Mouse (Mus musculus) neutrophil, adult 5-6 weeks (primary cell): Measurements from ENCODE around the gene Pde6h. TPM values are rescaled to one million over a fixed set of nuclear protein-coding genes. Genes with fewer than 3 reads are reported as not detected.
A peak's percentile ranks its signal among the peaks of the same experiment; 100 is the strongest.
"Not testable (repeated sequence)": the region's sequence is repeated elsewhere in the genome, so short reads cannot be mapped to it uniquely, and the experiment has no call there.

ENCODE experiments used
- ATAC-seq: fragments of 151-379, 151-347 bp; 2 replicates; pipeline ENCODE4 v1.8.0; 2017; ENCODE audit warnings: mild to moderate bottlenecking, moderate TSS enrichment; ENCODE audit not compliant: insufficient number of reproducible peaks, poor library complexity, low FRiP score, severe bottlenecking; ENCODE audit errors: extremely low read depth
- total RNA-seq: library from RNA; stranded (forward); fragments of 200-1000 nt; gene quantifications from 2 replicates; pipeline ENCODE4 v1.2.3, GENCODE M21; 2017

Gene Pde6h
- total RNA-seq: 0.35 TPM in 1 of 2 replicates, not detected in the other

DNA sequence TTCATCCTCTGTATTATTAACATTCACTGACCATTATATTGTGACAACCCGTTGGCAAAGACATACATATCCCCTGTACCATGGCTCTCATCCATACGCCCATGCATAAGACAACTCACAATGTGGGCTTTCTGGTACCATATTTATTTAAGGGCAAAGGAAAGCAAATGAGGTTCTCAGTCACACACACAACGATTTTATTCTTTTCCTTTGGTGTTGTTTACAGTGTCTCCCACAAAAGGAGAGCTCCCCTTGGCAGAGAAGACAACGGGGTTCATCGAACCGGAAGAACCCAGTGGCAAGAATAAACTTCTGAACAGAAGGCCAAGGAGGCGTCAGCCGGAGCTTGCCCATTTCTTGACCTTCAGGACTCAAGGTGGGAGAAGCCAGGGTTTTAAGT lies at the start of gene Pde6h:
Gene Pde6h (plus strand): TSS at position 301 of the 400 bp plus-strand sequence.
- ATAC-seq: no peak

DNA sequence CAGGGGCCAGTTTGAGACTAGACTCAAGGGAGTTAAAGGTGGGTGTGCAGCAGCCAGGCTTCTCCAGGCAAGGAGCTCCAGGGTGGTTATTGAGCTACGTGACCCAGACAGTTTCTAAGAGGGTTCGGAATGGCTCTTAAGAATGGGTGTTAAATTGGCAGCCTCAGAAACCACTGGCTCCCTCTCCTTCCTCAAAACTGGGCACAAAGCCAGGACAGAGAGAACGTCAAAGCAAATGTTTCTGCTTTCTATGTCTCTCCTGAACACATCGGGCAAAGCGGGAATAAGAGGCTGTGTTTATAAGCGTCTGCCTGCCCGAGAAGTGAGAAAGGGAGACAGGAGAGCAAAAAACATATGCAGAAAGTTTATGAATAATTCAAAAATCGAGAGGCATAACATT lies 49.0 kb upstream of the Pde6h start:
- no peak for ATAC-seq

DNA sequence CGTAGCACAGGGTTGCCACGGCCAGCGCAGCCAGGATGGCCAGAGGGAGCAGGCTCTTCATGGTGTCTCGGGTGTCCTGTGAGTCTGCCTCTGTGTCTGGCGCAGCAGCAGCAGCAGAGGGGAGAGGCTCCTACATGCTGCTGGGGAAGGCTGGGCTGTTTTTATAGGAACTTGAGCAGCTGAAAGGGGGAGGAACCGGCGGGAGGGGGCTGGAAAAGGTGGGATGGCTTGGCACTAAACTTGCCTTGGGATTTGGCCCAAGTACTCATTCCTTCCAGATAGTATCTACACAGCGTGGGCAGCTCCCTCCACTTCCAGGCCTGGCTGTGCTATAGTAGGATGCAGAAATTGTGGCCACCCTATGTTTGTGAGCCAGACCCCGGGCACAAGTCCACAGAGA lies 48.0 kb upstream of the Pde6h start, which contains the start of gene Mgp:
Gene Mgp (minus strand): TSS at position 154 of the 400 bp plus-strand sequence.
- no peak for ATAC-seq

DNA sequence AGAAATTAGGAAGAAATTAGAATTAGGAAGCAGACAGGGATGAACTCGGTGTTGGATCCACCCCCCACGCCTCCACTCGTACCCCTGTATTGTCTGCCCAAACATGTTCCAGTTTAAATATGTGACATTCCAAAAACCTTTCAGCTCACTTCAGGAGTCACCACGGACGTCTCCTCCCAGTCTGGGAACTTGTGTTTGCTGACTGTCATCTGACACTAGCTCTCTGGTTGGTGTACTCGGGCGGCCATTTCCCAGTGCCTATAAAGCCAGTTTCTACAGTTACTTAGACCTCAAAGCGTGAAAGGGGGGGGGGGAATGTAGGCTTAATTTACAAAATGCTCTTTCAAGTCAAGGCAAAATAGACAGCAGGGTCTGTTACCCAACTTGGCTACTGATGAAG lies 42.0 kb upstream of the Pde6h start:
- no peak for ATAC-seq

DNA sequence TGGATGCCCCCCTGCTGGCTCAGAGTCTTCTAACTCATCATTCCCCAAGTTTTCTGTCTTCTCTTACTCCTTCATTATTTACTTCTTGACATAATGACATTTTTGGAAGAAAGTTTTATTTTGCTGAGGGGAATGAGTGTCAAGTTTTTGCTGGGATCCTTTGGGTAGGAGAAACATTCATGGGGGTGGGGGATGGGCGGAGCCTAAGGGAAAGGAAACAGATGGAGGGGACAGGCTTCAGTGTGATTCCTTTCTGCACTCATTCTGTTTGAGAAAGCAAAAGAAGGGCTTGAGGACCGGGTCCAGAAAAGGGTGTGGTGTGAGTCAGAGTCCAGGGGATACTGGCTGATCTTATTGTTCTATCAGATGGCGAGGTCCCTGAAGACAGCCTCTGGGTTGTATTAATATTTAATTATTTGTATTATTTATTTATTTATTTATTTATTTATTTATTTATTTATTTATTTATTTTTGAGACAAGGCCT lies 40.2 kb upstream of the Pde6h start:
- no peak for ATAC-seq

DNA sequence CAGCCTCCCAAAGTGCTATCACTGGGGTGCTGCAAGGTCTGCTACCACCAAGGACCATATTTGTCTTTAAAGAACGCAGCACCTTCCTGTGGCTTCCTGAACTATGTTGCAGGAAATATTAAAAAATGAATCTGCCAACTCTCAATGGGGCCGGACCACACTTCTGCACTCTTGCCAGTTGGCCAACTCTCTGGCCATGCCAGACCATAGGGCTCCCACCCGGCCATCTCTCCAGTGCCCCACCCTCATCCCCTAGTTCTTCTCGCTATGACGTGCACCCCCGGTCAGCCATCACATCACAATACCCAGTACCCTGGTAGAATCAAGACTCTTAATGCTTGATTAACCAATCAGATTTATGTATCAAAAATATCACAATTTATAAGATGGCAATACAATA lies 39.7 kb upstream of the Pde6h start:
- no peak for ATAC-seq

DNA sequence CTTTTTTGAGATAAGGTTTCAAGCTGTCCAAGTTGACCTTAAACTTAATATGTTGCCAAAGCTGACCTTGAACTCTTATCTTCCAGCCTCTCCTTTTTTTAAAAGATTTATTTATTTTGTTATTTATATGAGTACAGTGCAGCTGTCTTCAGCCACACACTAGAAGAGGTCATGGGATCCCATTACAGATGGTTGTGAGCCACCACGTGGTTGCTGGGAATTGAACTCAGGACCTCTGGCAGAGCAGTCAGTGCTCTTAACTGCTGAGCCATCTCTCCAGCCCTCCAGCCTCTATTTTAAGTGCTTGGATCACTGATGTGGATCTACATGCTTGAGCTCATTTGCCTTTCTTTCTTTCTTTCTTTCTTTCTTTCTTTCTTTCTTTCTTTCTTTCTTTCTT lies 38.9 kb upstream of the Pde6h start:
- not testable (repeated sequence) for ATAC-seq

DNA sequence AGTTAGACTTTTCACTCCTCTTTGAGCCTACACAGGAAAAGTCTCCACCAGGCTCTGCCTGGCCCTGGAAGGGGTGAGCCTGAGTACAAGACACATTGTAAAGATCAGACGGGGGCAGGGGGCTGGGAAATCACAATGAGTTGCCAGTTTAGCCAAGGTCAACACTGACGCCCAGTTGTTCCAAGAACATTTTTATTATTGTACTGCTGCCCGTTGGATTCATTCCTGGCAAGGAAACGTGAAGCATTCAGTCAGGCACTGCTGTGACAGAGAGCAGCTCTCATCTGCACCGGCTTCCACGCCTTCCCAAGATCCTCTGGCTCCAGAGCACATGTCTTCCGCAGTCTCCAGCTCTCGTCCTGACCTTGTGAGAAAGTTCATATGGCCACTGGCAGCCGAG lies 35.8 kb upstream of the Pde6h start:
- ATAC-seq: no peak

DNA sequence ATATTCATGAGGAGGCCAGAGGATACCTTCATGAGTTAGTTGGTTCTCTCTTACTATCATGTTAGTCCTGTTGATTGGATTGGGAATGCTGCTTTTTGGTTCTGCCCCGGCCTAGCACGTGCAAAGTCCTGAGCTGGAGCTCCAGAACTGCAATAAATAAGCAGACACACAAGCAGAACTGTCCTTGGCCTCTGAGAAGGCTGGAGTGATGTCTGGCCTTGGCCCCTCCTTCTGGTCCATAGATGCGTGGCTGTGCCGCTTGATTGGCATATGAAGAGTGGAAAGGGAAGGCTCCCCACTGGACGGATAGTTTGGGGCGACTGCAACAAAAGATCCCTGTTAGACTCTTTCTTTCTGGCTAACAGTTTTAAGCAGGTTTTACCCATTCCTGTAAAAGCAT lies 34.6 kb upstream of the Pde6h start:
- ATAC-seq: no peak

DNA sequence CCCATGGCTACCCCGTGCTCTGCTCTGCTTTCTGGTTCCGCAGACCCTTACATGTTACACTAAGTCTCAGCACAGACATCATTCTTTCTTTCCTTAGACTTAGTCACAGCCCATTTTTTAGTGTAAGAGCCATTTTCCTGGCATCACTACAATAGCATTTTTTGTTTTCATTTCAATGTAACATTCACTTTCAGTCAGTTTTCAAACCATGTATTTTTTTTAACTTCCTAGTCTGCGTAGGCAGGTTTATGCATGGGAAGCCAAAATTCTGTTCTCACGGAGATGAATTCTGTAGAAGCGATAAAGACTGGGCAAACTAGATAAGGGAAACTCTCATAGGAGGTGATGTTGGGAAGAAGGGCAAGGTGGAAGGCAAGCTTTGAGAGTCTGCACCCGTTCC lies 34.1 kb upstream of the Pde6h start:
- ATAC-seq: no peak

DNA sequence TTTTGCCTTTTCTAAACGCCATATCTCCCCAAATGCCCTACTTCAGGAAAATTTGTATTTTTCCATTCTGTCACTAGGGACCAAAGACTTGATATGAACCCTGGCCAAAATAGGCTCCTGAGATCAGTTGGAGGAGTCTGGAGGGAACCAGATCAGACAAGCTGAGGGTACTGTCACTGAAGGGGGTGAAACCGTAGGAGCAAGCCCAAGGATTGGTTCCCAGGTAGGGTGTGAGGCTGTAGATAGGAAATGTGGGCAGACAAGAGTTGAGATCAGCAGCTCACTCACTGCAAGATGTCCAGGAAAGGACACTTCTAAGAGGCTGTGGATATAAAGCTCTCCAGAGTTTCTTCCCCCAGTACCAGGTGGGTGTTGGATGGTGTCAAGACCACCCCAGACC lies 31.6 kb upstream of the Pde6h start:
- no peak for ATAC-seq

DNA sequence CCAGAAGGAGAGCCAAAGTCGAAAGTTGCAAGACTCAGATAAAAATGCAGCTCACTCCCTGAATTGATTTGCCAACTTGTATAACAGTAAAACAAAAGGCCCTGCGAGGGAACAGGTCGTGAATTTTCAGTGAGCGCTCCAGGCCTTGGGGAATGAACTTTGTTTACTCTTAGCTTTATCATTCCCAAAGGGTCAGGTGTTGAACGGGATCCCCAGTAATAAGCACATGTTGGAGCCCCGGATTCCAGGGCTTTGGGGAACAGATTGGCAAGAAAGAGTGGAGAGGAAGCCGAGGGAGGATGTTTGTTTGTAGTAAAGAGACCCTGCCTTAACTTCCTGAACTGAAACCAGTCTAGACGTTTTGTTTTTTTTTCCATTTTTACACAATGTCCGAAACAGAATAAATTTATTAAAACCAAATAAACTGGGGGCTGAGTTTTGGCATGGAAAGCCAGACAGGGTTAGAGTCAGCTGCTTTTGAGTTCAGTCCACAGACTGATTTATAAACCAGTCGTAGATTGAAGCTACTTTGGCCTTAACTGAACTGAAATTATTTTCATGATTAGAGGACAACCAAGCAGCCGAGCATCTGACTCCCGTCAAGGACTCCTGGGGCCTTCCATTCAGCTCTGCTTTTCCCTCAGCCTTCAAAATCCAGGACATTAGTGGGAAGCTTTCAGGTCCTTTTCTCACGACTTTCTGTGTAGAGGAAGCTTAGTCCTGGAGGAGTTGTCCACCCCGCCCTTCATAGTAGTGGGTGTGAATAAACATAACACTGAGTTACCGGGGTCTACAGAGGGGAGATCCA lies 28.9 kb upstream of the Pde6h start:
- ATAC-seq: no peak

DNA sequence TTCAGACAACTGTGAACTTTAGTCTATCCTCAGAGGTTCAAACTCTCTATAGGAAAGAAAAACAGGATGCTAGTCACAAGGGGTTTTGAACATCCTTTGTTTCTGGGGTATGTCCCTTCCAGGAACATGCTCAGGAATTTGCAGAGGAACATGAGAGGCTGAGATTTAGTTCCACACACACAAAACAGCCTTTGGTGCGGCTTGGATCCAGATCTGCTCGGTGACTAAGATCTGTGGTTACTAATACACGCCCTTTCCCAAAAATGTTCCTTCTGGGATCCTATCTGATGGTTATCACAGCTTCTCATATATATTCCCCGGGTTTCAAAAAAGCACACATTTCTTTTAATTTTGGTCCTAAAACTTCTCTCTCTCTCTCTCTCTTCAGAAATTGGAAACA lies 25.8 kb upstream of the Pde6h start:
- ATAC-seq: no peak

DNA sequence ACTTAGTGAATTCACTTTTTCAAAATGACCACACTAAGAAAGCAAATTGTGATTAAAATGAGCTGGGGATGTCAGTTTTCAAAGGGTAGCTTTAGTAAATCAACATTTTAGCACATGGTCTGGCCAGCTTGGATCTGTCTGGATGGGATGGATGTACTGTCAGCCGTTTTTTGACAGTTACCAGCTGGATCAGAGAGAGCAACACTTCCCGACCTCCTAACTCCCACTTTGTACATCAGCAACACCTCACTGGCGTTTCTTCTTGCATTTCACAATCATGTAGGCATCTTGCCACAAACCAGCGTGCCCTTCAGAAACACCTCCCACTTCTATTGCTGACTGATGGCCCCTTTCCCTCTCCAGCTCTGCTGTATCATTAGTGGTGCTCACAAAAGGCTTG lies 25.4 kb upstream of the Pde6h start:
- ATAC-seq: no peak

DNA sequence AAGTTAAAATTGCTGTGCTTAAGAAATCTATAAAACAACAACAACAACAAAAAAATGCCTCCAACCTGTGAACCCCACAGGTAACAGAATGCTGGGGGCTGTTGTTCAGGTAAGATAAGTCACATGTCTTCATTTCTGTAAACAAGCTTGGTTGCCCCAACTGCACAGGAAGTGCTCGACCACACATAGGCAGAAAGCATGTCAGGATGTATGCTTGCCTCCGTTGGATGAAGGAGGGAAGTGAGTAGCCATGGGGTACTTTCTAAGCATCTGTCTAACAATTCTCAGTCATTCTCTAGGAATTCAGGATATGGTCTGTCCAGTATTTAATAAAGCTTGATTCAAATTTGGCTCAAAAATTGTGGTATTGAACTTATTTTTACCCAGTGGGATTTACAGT lies 24.7 kb upstream of the Pde6h start:
- 0 out of 2 replicates have a peak, but pooled peaks have one; percentile 41 for ATAC-seq

DNA sequence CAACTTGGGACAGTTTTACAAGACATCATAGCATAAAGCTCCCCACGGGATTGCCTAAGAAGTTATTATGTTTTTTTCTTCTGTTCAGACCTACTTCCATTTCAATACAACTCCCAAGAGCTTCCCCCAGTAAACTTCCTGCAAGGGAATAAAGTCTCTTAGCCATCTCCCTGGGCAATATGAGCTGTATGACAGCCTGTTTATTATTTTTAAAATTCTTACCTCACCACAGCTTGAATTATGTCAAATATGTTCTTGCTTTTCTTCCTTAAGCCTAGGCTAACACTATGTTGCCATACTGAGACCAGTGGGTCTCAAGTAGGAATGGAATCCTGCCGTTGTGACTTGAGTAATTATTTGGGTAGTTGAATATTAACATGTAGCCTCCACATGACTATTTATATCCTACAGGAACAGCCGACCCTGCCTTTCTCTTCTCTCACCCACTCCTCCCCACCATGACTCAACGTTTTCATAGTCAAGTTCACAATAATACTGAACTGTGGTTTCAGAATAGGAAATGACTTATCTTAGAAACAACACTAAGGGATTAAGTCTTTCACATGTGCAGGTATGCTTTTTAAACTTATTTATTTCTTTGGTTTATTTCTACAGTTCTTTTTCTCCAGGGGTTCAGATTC lies 23.1 kb upstream of the Pde6h start:
- ATAC-seq: no peak

DNA sequence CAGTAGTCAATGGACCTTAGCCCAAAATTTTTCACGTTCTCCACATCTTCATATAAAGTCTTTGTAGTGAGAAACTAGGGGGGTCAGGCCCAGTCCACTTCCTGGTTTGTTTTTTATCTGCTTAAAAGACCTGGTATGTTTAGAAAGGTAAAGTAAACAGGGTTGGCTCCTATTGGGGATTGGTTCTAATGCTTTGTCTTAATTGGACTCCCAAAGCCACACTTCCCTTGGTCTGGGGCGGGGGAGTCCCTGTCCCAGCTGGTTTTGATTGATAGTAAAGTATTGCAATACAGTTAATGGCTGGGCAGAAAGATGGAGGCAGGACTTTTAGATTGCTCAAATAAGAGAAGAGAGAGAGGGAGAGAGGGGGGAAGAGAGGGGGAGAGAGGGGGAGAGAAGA lies 22.6 kb upstream of the Pde6h start:
- ATAC-seq: no peak

DNA sequence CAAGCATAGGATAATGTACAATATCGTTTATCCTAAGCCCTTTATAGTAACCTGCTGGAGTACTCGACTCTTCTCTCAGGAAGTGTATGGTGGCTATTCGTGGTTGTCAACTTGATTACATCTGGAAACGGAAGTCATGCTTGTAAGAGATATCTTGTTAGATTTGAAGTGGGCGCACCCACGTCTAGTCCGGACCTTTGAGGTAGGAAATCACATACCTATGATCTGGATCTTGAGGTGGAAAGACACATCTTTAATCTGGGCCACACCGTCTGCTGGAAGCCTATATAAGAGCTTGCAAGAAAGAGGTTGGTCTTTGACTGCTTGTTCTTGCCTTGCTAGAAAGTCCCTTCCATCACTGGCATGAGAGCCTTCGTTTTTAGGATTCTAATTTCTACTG lies 21.1 kb upstream of the Pde6h start:
- no peak for ATAC-seq

DNA sequence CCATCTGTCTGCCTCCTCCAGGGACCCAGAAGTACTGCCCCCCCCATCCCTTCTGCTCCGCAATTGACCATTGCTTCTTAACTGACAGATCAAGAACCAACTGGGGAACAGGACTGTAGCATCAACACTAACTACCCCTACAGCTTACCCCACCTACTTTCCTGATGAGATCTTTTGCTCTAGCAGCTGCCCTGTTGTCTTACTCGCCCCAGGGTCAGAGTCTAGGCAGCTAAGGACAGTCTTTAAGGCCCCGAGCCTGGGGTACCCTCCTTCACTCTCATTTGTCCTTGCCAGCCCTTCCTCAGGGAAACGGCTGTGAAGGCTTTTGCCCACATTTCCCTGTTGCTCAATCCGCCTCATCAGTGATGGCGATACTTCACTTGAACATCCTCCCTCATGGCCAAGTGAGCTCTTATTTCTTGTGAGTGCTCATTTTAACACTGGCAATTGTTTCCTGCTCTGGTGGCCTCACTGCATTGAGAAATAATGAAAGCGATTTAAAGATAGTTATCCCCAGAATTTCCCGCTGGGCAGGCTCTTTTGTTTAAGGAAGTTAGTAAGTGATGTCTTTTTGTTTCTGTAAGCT lies 19.7 kb upstream of the Pde6h start:
- no peak for ATAC-seq

DNA sequence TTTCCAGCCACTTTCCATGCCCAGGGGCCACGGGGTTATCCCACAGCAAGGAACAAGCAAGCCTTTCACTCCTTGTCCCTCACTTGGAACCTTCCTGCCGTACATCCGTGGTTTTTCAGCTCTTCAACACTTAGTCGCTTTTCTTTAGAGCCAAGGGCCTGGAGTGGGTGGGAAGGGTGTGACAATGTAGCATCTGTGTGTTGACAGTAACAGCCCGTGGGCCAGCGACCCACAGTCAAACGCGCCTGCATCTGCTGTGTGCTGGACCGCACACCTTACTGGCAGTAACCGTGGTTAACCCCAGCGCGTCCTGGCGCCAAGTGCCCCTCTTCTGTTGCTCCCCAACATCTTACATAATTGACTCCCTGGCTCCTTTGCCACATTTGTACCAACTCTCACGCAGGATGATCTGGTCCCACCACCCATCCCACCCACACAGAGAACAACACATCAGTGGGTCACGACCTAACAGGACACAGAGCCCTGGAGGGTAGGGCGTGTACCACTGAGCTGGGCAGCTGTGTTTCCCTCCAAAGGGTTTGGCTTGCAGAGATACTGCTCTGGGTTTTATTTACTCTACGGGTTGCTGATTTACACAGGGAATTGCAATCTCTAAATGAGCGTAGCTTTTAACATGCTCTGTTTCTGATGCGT lies 17.2 kb upstream of the Pde6h start:
- no peak for ATAC-seq
